Mouse (Mus musculus) ovary, adult 18-20 months (tissue): ENCODE data around the gene Gm5431.
A peak's percentile ranks its signal among the peaks of the same experiment; 100 is the strongest.

Source experiments
- DNase-seq: peaks from one replicate; pipeline ENCODE4 v3.0.0; 2022; ENCODE audit warnings: low spot score, mixed read lengths

Gene Gm5431

GRCm38 (mm10) chr11:48838879-48839680 is 62.9 kb downstream of the Gm5431 start:
- DNase-seq = no peak

- DNase-seq = peak; percentile 42
These were observed 63.7 kb downstream of the Gm5431 start for GRCm38 (mm10) chr11:48838181-48838797.
